Mouse (Mus musculus) erythroblast, embryonic 14.5 days (primary cell): ENCODE measurements around the gene Gm44503.

Source experiments
- GATA1 ChIP-seq: IDR thresholded peaks from 2 replicates; pipeline ENCODE4 v1.6.1; 2012; ENCODE audit warnings: low read length, inconsistent platforms, mixed read lengths
- TAL1 ChIP-seq: IDR thresholded peaks from 3 replicates; pipeline ENCODE4 v1.6.1; 2012; ENCODE audit warnings: low read length, inconsistent platforms, mixed read lengths

DNA sequence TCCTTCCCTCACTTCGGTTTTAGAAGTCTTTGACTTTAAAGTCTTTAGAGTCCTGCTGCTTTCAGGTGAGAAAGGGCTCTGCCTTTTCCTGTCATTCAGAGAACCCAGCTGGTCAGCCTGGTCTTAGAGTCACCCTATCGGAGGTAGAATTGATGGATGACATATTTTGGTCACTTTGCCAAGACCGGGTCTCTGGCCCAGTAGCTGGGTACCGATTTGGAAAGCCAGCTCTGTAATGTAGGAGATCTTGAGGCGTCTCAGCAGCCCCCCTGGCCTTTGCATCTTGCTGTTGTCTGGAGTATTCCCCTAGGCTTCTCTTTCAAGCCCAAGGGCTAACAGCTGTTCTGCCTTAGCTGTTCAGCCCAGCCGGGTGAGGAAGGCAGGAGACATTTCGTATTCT is 86.6 kb downstream of the Gm44503 start:
- TF ChIP-seq GATA1 (no peak), TAL1 (no peak)
